Mouse (Mus musculus): ENCODE results near the gene Aco1. TPM values are rescaled to one million over a fixed set of nuclear protein-coding genes. Genes with fewer than 3 reads are reported as not detected.

Gene Aco1
- polyA plus RNA-seq, 1 experiment = 58.2 TPM

- 85% methylated on average over 2 of the region's 2 CpGs for WGBS
- TF ChIP-seq POLR2A (IDR thresholded peaks at IDR 0.05; ENCODE audit: low read depth, low read length) = no peak
- TF ChIP-seq CTCF (IDR thresholded peaks at IDR 0.05; ENCODE audit: extremely low read depth, insufficient read length, insufficient replicate concordance, low read depth, low read length) = no peak
- Histone ChIP-seq H3K4me3 (ENCODE audit: low read depth, low read length) (no peak overlapping the region), H3K27me3 (ENCODE audit: control insufficient read depth, insufficient read depth, low read length) (no peaks in the 10 kb centered on the region), H3K36me3 (ENCODE audit: control insufficient read depth, insufficient read depth, low read length) (peaks cover 69% of the 10 kb centered on the region), H3K27ac (ENCODE audit: insufficient read depth, low read depth, low read length) (no peak overlapping the region), H3K4me1 (ENCODE audit: control insufficient read depth, insufficient read depth, insufficient read length, low read length) (no peaks in the 10 kb centered on the region)
These were observed 49.4 kb downstream of the Aco1 start for GRCm38 (mm10) chr4:40192246-40192645.

- no peak overlapping the region for H3K27ac ChIP-seq (ENCODE audit: insufficient read depth, low read depth, low read length)
- no peaks in the 10 kb centered on the region for H3K27me3 ChIP-seq (ENCODE audit: control insufficient read depth, insufficient read depth, low read length)
- 78% methylated on average over 9 of the region's 9 CpGs for WGBS
- no peak overlapping the region for H3K4me3 ChIP-seq (ENCODE audit: low read depth, low read length)
- no peaks in the 10 kb centered on the region for H3K4me1 ChIP-seq (ENCODE audit: control insufficient read depth, insufficient read depth, insufficient read length, low read length)
- no peak for TF ChIP-seq POLR2A (IDR thresholded peaks at IDR 0.05; ENCODE audit: low read depth, low read length)
- TF ChIP-seq CTCF (IDR thresholded peaks at IDR 0.05; ENCODE audit: extremely low read depth, insufficient read length, insufficient replicate concordance, low read depth, low read length) = no peak
- H3K36me3 ChIP-seq (ENCODE audit: control insufficient read depth, insufficient read depth, low read length) = peaks cover 67% of the 10 kb centered on the region
These were observed 50.6 kb downstream of the Aco1 start for GRCm38 (mm10) chr4:40193461-40193860.

GRCm38 (mm10) chr4:40195336-40195735 is 52.5 kb downstream of the Aco1 start:
- TF ChIP-seq POLR2A (IDR thresholded peaks at IDR 0.05; ENCODE audit: low read depth, low read length) (no peak), CTCF (IDR thresholded peaks at IDR 0.05; ENCODE audit: extremely low read depth, insufficient read length, insufficient replicate concordance, low read depth, low read length) (no peak)
- WGBS = 91% methylated on average over 2 of the region's 2 CpGs

GRCm38 (mm10) chr4:40202205-40202604 is 59.3 kb downstream of the Aco1 start:
- TF ChIP-seq CTCF (IDR thresholded peaks at IDR 0.05; ENCODE audit: extremely low read depth, insufficient read length, insufficient replicate concordance, low read depth, low read length) (no peak), POLR2A (IDR thresholded peaks at IDR 0.05; ENCODE audit: low read depth, low read length) (no peak)
- Histone ChIP-seq H3K4me1 (ENCODE audit: control insufficient read depth, insufficient read depth, insufficient read length, low read length) (no peaks in the 10 kb centered on the region), H3K4me3 (ENCODE audit: low read depth, low read length) (no peak overlapping the region), H3K36me3 (ENCODE audit: control insufficient read depth, insufficient read depth, low read length) (peaks cover 48% of the 10 kb centered on the region), H3K27me3 (ENCODE audit: control insufficient read depth, insufficient read depth, low read length) (no peaks in the 10 kb centered on the region), H3K27ac (ENCODE audit: insufficient read depth, low read depth, low read length) (no peak overlapping the region)
- 83% methylated on average over 6 of the region's 6 CpGs for WGBS

More at GRCm38 (mm10) chr4:40195336-40195735, 52.5 kb downstream of the Aco1 start:
- H3K4me1 ChIP-seq (ENCODE audit: control insufficient read depth, insufficient read depth, insufficient read length, low read length) = no peaks in the 10 kb centered on the region
- no peaks in the 10 kb centered on the region for H3K27me3 ChIP-seq (ENCODE audit: control insufficient read depth, insufficient read depth, low read length)
- no peak overlapping the region for H3K4me3 ChIP-seq (ENCODE audit: low read depth, low read length)
- H3K27ac ChIP-seq (ENCODE audit: insufficient read depth, low read depth, low read length) = no peak overlapping the region
- peaks cover 56% of the 10 kb centered on the region for H3K36me3 ChIP-seq (ENCODE audit: control insufficient read depth, insufficient read depth, low read length)

DNA sequence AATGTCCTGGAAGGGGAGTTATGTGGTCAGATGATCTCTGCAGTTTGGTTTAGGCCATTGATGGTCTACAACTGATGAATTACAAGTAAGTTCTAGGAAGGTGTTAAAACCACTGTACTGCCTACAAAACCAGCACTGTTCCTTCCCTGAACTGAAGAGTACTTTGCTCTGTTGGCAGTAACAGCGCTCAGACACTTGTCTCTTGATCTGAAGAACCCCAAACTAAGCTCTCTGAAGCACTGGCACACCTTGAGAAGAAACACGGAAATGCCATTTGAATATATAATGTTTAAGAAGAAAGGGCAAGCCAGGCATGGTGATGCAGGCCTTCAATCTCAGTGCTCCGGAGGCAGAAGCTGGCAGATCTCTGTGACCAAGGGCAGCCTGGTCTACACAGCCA is 61.5 kb downstream of the Aco1 start:
- Histone ChIP-seq H3K27me3 (ENCODE audit: control insufficient read depth, insufficient read depth, low read length) (no peaks in the 10 kb centered on the region), H3K4me3 (ENCODE audit: low read depth, low read length) (no peak overlapping the region), H3K4me1 (ENCODE audit: control insufficient read depth, insufficient read depth, insufficient read length, low read length) (no peaks in the 10 kb centered on the region), H3K36me3 (ENCODE audit: control insufficient read depth, insufficient read depth, low read length) (peaks cover 53% of the 10 kb centered on the region), H3K27ac (ENCODE audit: insufficient read depth, low read depth, low read length) (no peak overlapping the region)
- 90% methylated on average over 3 of the region's 3 CpGs for WGBS
- TF ChIP-seq POLR2A (IDR thresholded peaks at IDR 0.05; ENCODE audit: low read depth, low read length) = no peak
- TF ChIP-seq CTCF (IDR thresholded peaks at IDR 0.05; ENCODE audit: extremely low read depth, insufficient read length, insufficient replicate concordance, low read depth, low read length) = no peak

DNA sequence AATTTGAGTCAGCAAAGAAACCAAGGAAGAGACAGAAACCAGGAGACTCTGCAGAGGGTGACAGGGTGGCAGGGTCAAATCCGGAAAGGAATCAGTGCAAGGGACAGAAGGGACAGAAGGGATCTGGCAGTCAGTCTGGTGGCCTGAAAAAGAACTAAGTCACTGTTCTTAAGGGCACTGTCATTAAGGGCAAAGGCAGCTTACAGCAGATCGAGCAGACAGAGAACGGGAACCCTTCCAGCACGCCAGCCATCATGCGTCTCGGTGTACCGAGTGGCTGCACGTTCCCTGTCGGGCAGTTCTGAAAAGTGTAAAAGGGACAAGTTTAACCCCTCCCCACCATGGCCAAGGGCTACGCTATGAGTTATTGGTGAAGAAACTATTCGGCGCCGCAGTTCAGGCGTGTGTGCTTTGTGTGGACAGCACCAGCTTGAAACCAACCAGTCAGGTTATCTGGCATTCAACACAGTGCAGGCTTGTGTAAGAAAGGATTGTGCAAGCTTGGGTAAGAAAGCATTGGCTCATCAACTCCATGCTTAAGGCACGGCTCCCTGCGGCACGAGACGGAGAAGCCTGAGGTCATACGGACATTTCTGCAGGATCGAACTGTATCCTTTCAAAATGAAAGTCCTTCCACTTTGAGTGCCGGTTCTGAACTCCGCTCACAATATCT is 62.5 kb downstream of the Aco1 start:
- WGBS = 92% methylated on average over 22 of the region's 22 CpGs
- Histone ChIP-seq H3K4me1 (ENCODE audit: control insufficient read depth, insufficient read depth, insufficient read length, low read length) (no peaks in the 10 kb centered on the region), H3K27ac (ENCODE audit: insufficient read depth, low read depth, low read length) (no peak overlapping the region), H3K27me3 (ENCODE audit: control insufficient read depth, insufficient read depth, low read length) (no peaks in the 10 kb centered on the region), H3K36me3 (ENCODE audit: control insufficient read depth, insufficient read depth, low read length) (peaks cover 58% of the 10 kb centered on the region), H3K4me3 (ENCODE audit: low read depth, low read length) (no peak overlapping the region)
- TF ChIP-seq POLR2A (IDR thresholded peaks at IDR 0.05; ENCODE audit: low read depth, low read length) (no peak), CTCF (IDR thresholded peaks at IDR 0.05; ENCODE audit: extremely low read depth, insufficient read length, insufficient replicate concordance, low read depth, low read length) (no peak)

DNA sequence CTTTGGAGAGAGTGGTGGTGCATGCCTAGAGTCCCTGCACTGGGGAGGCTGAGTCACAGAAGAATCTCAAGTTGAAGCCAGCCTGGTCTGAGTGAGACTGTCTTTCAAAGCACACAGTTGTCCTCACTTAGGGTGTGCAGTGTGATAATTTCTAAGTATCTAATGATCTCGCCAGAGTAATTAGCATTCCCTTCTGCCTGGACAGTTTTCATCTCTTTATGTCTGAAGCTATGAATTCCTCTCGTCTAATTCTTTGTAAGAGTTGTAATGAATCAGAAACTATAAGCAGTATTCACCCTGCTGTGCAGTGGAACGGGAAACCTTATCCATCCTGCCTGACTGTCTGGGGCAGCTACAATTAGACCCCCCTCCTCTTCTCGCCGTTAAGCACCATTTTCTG is 64.8 kb downstream of the Aco1 start:
- Histone ChIP-seq H3K36me3 (ENCODE audit: control insufficient read depth, insufficient read depth, low read length) (peaks cover 68% of the 10 kb centered on the region), H3K4me3 (ENCODE audit: low read depth, low read length) (no peak overlapping the region), H3K4me1 (ENCODE audit: control insufficient read depth, insufficient read depth, insufficient read length, low read length) (no peaks in the 10 kb centered on the region), H3K27me3 (ENCODE audit: control insufficient read depth, insufficient read depth, low read length) (no peaks in the 10 kb centered on the region), H3K27ac (ENCODE audit: insufficient read depth, low read depth, low read length) (no peak overlapping the region)
- no peak for TF ChIP-seq POLR2A (IDR thresholded peaks at IDR 0.05; ENCODE audit: low read depth, low read length)
- TF ChIP-seq CTCF (IDR thresholded peaks at IDR 0.05; ENCODE audit: extremely low read depth, insufficient read length, insufficient replicate concordance, low read depth, low read length) = no peak
- 88% methylated on average over 5 of the region's 5 CpGs for WGBS

All from small intestine, adult 2 months (tissue).